14 mouse cellular contexts compared by ENCODE assay signal in the genomic region with DNA sequence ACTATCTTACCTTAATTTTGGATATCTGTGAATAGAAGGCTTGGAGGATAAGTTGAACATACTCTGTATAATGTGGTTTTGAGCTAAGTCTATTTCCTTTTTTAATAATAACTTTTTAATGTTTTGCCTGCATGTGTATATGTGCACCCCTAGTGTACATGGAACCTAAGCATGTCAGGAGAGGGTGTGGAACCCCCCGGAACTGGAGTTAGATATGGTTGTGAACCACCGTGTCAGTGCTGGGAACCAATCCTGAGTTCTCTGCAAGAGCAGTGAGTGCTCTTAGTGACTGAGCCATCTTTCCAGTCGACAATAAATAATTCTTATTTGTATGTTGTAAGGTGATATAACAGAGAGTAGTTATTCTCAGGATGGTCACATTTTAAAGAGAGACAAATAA.
"Had no signal": no experiment of that assay in that cellular context is flagged by ENCODE, and none has a peak within 500 bp of the region (broad histone marks: within the 10 kb centered on the region; RNA-seq: fewer than 3 reads in every experiment).

No protein-coding gene starts in this region.

- H3K9ac ChIP-seq: limb, embryonic 13.5 days; midbrain, embryonic 13.5 days; neural tube, embryonic 12.5 days had no signal

- ATAC-seq: midbrain, embryonic 13.5 days had no signal

- H3K4me3 ChIP-seq: layer of hippocampus, adult 2 months; limb, embryonic 13.5 days; midbrain, embryonic 13.5 days; neural tube, embryonic 12.5 days had no signal

- H3K27ac ChIP-seq: layer of hippocampus, adult 2 months; limb, embryonic 13.5 days; midbrain, embryonic 13.5 days; neural tube, embryonic 12.5 days had no signal

- H3K9me3 ChIP-seq: limb, embryonic 13.5 days; midbrain, embryonic 13.5 days; neural tube, embryonic 12.5 days had no signal

- DNase-seq: kidney, adult 8-10 months; kidney, postnatal 4 days; left cerebral cortex, postnatal 4 days; lung, adult 2 months; lung, postnatal 36 days; retina, postnatal 1 day; right cerebral cortex, postnatal 4 days; spleen, adult 18-20 months; thymus, adult 18-20 months; thymus, postnatal 36 days had no signal

- H3K27me3 ChIP-seq: limb, embryonic 13.5 days; midbrain, embryonic 13.5 days; neural tube, embryonic 12.5 days had no signal

- H3K4me1 ChIP-seq: limb, embryonic 13.5 days; midbrain, embryonic 13.5 days; neural tube, embryonic 12.5 days had no signal

- H3K36me3 ChIP-seq: midbrain, embryonic 13.5 days; neural tube, embryonic 12.5 days had no signal

- H3K4me2 ChIP-seq: limb, embryonic 13.5 days; midbrain, embryonic 13.5 days; neural tube, embryonic 12.5 days had no signal
